Mouse (Mus musculus) cortical plate, adult 2 months (tissue): ENCODE data around the gene Aldh1l1. TPM values are rescaled to one million over a fixed set of nuclear protein-coding genes. Genes with fewer than 3 reads are reported as not detected.

Experiments used
- H3K27ac ChIP-seq: fragments of 200-500 bp; 2 replicates; pipeline ENCODE4 v1.5.1; 2012; ENCODE audit warnings: low read length, control low read depth, inconsistent platforms; ENCODE audit not compliant: insufficient read depth
- H3K4me1 ChIP-seq: fragments of 200-500 bp; 2 replicates; pipeline ENCODE4 v1.6.1; 2011; ENCODE audit warnings: low read length; ENCODE audit not compliant: control insufficient read depth, insufficient read depth
- H3K4me3 ChIP-seq: fragments of 200-500 bp; 2 replicates; pipeline ENCODE4 v1.5.1; 2011; ENCODE audit warnings: mild to moderate bottlenecking, low read length, control low read depth; ENCODE audit not compliant: insufficient read depth
- CTCF ChIP-seq: fragments of 200-500 bp; IDR thresholded peaks from 2 replicates; pipeline ENCODE4 v1.5.1; 2011; ENCODE audit warnings: mild to moderate bottlenecking, control low read depth, low read length; ENCODE audit not compliant: insufficient read depth; ENCODE audit errors: extremely low read depth
- POLR2A ChIP-seq: fragments of 200-500 bp; IDR thresholded peaks from 2 replicates; pipeline ENCODE4 v1.6.1; 2011; ENCODE audit warnings: mild to moderate bottlenecking, low read length, control low read depth; ENCODE audit not compliant: insufficient read depth; ENCODE audit errors: extremely low read depth
- polyA plus RNA-seq: library from polyadenylated mRNA; depleted of rRNA; stranded (reverse); fragments of >200 nt; gene quantifications from 2 replicates; pipeline ENCODE4 v1.2.3, GENCODE M21; 2012

Gene Aldh1l1
- polyA plus RNA-seq, 1 experiment = 83.1 TPM

DNA sequence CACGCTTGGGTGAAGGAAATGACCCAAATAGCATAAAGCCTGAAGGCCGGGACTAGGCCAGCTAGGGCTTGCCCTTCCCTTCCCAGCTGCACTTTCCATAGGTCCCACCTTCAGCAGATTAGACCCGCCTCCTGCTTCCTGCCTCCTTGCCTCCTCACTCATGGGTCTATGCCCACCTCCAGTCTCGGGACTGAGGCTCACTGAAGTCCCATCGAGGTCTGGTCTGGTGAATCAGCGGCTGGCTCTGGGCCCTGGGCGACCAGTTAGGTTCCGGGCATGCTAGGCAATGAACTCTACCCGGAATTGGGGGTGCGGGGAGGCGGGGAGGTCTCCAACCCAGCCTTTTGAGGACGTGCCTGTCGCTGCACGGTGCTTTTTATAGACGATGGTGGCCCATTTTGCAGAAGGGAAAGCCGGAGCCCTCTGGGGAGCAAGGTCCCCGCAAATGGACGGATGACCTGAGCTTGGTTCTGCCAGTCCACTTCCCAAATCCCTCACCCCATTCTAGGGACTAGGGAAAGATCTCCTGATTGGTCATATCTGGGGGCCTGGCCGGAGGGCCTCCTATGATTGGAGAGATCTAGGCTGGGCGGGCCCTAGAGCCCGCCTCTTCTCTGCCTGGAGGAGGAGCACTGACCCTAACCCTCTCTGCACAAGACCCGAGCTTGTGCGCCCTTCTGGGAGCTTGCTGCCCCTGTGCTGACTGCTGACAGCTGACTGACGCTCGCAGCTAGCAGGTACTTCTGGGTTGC, 64.1 kb downstream of the Aldh1l1 start:
- H3K27ac ChIP-seq = peak overlapping the region; percentile 74
- peak overlapping the region; percentile 29 for H3K4me3 ChIP-seq
- TF ChIP-seq CTCF (no peak), POLR2A (peak; percentile 62; the same call in 1 of the 2 replicates)
- no peaks in the 10 kb centered on the region for H3K4me1 ChIP-seq

DNA sequence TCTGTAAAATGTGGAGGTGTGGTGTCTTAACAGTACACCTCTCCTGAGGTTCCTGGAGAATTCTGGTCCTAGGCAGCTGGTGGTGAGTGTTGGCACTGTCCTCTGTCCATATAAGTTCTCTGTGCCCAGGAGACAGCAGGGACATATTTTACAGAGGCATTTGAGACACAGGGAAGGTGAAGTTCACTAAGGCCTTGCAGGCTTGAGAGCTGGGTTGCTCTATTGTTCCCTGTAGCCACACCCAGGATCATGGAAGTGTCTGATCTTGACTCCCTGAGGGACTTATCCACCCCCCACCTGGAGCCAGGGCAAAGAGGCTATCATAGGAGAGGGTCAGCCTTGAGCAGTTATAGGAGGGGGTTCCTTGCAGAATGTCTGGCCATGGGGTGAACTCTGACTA, 65.0 kb downstream of the Aldh1l1 start:
- Histone ChIP-seq H3K27ac (peak overlapping the region; percentile 74), H3K4me3 (peak overlapping the region; percentile 29), H3K4me1 (no peaks in the 10 kb centered on the region)
- TF ChIP-seq CTCF (no peak), POLR2A (no peak)

GRCm38 (mm10) chr6:90553197-90553596, 67.0 kb downstream of the Aldh1l1 start:
- H3K4me1 ChIP-seq = no peaks in the 10 kb centered on the region
- TF ChIP-seq POLR2A = no peak
- no peak for TF ChIP-seq CTCF
- H3K4me3 ChIP-seq = no peak overlapping the region
- H3K27ac ChIP-seq = no peak overlapping the region

- Histone ChIP-seq H3K4me1 (no peaks in the 10 kb centered on the region), H3K27ac (no peak overlapping the region), H3K4me3 (no peak overlapping the region)
- no peak for TF ChIP-seq CTCF
- no peak for TF ChIP-seq POLR2A
Measured at GRCm38 (mm10) chr6:90553682-90554081, 67.5 kb downstream of the Aldh1l1 start.

GRCm38 (mm10) chr6:90556534-90557058, 70.4 kb downstream of the Aldh1l1 start:
- peaks cover 4% of the 10 kb centered on the region for H3K4me1 ChIP-seq
- H3K4me3 ChIP-seq = no peak overlapping the region
- H3K27ac ChIP-seq = no peak overlapping the region
- no peak for TF ChIP-seq POLR2A
- TF ChIP-seq CTCF = no peak

DNA sequence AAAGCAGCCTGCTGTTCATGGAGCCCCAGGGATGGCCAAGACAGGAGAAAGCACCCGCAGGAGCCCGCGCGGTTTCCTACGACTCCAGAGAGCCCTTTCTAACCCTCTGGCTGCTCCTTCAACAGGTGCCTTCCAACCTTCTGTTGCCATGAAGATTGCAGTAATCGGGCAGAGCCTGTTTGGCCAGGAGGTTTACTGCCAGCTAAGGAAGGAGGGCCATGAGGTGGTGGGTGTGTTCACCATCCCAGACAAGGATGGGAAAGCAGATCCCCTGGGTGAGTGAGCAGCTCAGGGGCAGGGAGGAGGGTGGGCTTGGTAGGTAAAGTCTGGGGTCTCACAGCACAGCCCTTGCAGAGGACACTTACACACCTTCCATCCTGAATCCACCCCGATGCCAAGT, 70.8 kb downstream of the Aldh1l1 start:
- peaks cover 4% of the 10 kb centered on the region for H3K4me1 ChIP-seq

GRCm38 (mm10) chr6:90557829-90558693, 71.8 kb downstream of the Aldh1l1 start:
- no peak for TF ChIP-seq POLR2A
- no peak for TF ChIP-seq CTCF
- Histone ChIP-seq H3K27ac (no peak overlapping the region), H3K4me1 (peaks cover 4% of the 10 kb centered on the region), H3K4me3 (no peak overlapping the region)

More for the DNA sequence above, 70.8 kb downstream of the Aldh1l1 start:
- H3K27ac ChIP-seq = no peak overlapping the region
- TF ChIP-seq POLR2A (no peak), CTCF (no peak)
- H3K4me3 ChIP-seq = no peak overlapping the region

DNA sequence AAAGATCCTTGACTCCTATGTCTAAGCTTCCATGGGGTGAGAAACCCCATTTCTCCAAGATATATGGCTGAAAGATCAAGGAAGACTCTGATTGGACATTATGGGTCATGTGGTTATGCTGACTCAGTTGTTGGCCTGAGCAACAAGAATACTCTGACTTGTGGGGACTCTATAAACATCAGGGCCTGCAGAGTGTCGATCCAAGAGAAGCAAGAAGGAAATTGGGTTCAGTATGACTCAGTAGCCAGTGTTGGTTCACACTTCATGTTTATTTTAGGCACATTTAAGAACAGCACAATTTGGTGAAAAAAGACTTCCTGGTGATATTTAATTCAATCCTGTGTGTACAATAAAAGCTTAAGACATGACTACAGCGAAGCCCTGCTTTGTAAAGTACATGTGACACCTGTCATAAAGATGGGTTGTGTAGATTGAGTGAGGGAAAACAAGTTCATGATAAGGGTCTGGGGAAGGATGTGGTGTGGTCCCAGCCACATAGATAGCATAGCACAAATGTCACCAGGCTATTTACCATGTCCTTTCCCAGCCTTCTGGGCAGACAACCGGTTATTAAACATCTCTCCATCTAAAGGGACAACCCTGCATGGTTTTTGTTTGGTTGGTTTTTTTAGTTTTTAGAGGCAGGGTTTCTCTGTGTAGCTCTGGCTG, 74.3 kb downstream of the Aldh1l1 start:
- Histone ChIP-seq H3K4me1 (peaks cover 10% of the 10 kb centered on the region), H3K27ac (no peak overlapping the region), H3K4me3 (no peak overlapping the region)
- no peak for TF ChIP-seq POLR2A
- no peak for TF ChIP-seq CTCF

DNA sequence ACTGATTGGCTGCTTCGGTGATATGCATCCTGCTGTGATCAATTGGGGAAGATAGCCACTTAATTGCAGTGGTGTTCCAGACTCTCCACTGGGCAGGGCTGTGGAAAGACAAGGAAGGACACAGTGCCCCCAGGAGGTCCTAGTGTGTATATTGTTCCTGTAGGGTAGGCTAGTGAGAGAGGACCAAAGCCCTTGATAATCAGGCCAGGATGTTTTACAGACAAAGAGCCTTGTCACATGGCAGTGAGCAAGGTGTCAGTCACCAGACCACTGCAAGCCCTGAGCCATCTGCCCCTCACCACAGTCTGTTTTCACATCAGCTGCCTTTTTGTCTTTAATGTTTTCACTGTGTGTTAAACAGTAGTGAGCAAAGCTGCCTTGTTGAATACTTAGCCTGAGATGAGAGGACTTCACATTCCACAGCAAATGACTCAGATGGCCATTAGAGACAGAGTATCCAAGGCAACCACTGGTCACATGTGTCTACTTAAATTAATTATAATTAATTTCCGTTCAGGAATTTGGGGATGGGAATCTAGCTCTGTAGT, 75.1 kb downstream of the Aldh1l1 start:
- TF ChIP-seq CTCF (peak; percentile 22; the same call in 1 of the 2 replicates), POLR2A (no peak)
- Histone ChIP-seq H3K4me1 (peaks cover 11% of the 10 kb centered on the region), H3K4me3 (no peak overlapping the region), H3K27ac (no peak overlapping the region)
